Mouse (Mus musculus) kidney, postnatal 0 days (tissue): Measurements from ENCODE around the gene Esp18. TPM values are rescaled to one million over a fixed set of nuclear protein-coding genes. Genes with fewer than 3 reads are reported as not detected.

ENCODE experiments used
- ATAC-seq: fragments of 200-750 bp; cut with Nextera tagmentation; replicated peaks from 2 replicates; pipeline ENCODE4 v1.8.0; 2017; ENCODE audit warnings: low read depth, moderate number of reproducible peaks, moderate TSS enrichment, moderate library complexity; ENCODE audit not compliant: low FRiP score
- DNase-seq: peaks from one replicate; pipeline ENCODE4 v3.0.0-alpha.2; 2016; ENCODE audit warnings: low spot score
- H3K27ac ChIP-seq: fragments of 300-500 bp; sonication (generic); 2 replicates; pipeline ENCODE4 v1.5.1; 2014; ENCODE audit warnings: mild to moderate bottlenecking
- H3K27me3 ChIP-seq: fragments of 300-500 bp; sonication (generic); 2 replicates; pipeline ENCODE4 v1.6.1; 2014; ENCODE audit warnings: low read length, mixed read lengths; ENCODE audit not compliant: insufficient read depth
- H3K36me3 ChIP-seq: fragments of 300-500 bp; sonication (generic); 2 replicates; pipeline ENCODE4 v1.6.1; 2014; ENCODE audit warnings: low read length, mixed read lengths; ENCODE audit not compliant: insufficient read depth
- H3K4me1 ChIP-seq: fragments of 300-500 bp; sonication (generic); replicated peaks from 2 replicates; pipeline ENCODE4 v1.6.1; 2014; ENCODE audit warnings: antibody characterized with exemption, low read length, mixed read lengths; ENCODE audit not compliant: insufficient read depth
- H3K4me2 ChIP-seq: fragments of 300-500 bp; sonication (generic); 2 replicates; pipeline ENCODE4 v1.6.1; 2014; ENCODE audit warnings: mild to moderate bottlenecking, low read length, moderate library complexity, mixed read lengths
- H3K4me3 ChIP-seq: fragments of 300-500 bp; sonication (generic); replicated peaks from 2 replicates; pipeline ENCODE4 v1.5.1; 2014; ENCODE audit warnings: low read depth, low read length
- H3K9ac ChIP-seq: fragments of 300-500 bp; sonication (generic); 2 replicates; pipeline ENCODE4 v1.6.1; 2014; ENCODE audit warnings: low read depth, low read length
- H3K9me3 ChIP-seq: fragments of 300-500 bp; sonication (generic); replicated peaks from 2 replicates; pipeline ENCODE4 v1.6.1; 2016; ENCODE audit warnings: low read length, inconsistent platforms, mixed read lengths
- CTCF ChIP-seq: IDR thresholded peaks from 2 replicates; pipeline ENCODE4 v1.5.1; 2016; ENCODE audit warnings: antibody characterized with exemption, low read depth, mild to moderate bottlenecking, moderate library complexity
- WGBS: fragments of 180-500 bp; shearing (Covaris S2); extraction: QIAGEN DNeasy Blood & Tissue Kit; methylation state at CpG from one replicate; pipeline ENCODE4 v1.1.7; 2014; 5-methylcytosine and 5-hydroxymethylcytosine counted together
- microRNA-seq: library from miRNA; unstranded; fragments of <30 nt; microRNA quantifications from one replicate; pipeline ENCODE4, GENCODE M21; 2016
- polyA plus RNA-seq: library from polyadenylated mRNA; unstranded; fragments of >200 nt; fragmentation: Nextera tagmentation; extraction: Ambion mirVana; gene quantifications from 2 replicates; pipeline ENCODE4 v1.2.1, GENCODE M21; 2015

Esp18 gene
- polyA plus RNA-seq: not detected in 2 replicates

DNA sequence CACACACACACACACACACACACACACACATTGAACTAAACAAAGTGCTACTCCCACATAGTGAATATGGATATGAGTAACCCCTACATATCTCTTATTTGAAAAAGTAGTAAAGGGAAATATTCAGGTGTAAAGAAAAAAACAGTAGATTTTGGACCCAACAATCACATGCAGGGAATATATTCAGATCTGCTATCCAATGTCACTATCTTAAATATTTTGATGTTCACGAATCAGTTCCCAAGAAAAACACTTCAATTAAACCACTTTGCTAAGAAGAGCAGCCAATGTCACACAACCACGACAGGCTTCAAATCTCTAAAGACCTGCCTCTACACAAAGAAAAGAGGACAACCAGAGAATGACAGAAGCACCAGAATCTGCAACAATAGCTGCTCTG is at the start of gene Esp18:
Gene Esp18, plus strand, starts transcription at position 301 of the 400 bp plus-strand sequence.
- 72% methylated on average over 2 of the region's 2 CpGs for WGBS

DNA sequence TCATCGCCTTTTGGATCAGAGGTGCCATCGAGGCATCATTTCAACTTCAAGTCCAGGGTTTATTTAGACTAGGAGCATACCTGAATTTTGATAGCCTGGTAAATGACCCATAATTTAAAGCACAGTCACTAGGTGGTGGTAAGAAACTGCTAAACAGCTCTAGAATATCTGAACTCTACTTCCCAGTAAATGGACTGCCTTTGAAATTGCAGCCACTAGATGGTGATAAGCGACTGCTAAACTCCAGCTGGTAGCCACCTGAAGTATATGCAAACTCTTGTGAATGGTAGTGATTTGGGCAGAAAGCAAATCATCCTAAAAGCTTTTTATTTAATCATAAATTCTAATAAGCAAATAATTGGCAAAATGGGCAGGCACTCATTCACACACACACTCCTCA is 42.8 kb upstream of the Esp18 start:
- Histone ChIP-seq H3K27ac (no peak overlapping the region), H3K9me3 (no peaks in the 10 kb centered on the region), H3K9ac (no peak overlapping the region), H3K4me2 (no peak overlapping the region), H3K4me1 (no peaks in the 10 kb centered on the region), H3K27me3 (no peaks in the 10 kb centered on the region), H3K4me3 (no peak overlapping the region), H3K36me3 (no peaks in the 10 kb centered on the region)
- 67% methylated on average over 3 of the region's 3 CpGs for WGBS
- no peak for DNase-seq
- no peak for TF ChIP-seq CTCF
- ATAC-seq: no peak

More for the DNA sequence above, at the start of gene Esp18:
- H3K27ac ChIP-seq: no peak within 1 kb of the TSS
- ATAC-seq: no peak
- H3K4me2 ChIP-seq: no peak within 1 kb of the TSS
- H3K9ac ChIP-seq: no peak within 1 kb of the TSS
- H3K27me3 ChIP-seq: no peaks in the 10 kb centered on the region
- DNase-seq: no peak
- no peaks in the 10 kb centered on the region for H3K4me1 ChIP-seq
- no peaks in the 10 kb centered on the region for H3K36me3 ChIP-seq
- H3K9me3 ChIP-seq: no peaks in the 10 kb centered on the region
- TF ChIP-seq CTCF: no peak
- no peak within 1 kb of the TSS for H3K4me3 ChIP-seq

Small RNAs within 50 kb of the gene (microRNA-seq; reads per million reads assigned to microRNA genes)
- not detected for gene Gm26429

Other genes starting within 250 kb of the Esp18 start
- not detected in 2 replicates for gene Esp16, start 129.8 kb downstream of the Esp18 start, polyA plus RNA-seq
- not detected in 2 replicates for gene Esp15, start 234.6 kb downstream of the Esp18 start, polyA plus RNA-seq